Mouse (Mus musculus) macrophage (primary cell): ENCODE data around the gene Mc1r. TPM values are rescaled to one million over a fixed set of nuclear protein-coding genes. Genes with fewer than 3 reads are reported as not detected.

Experiments
- polyA plus RNA-seq: library from polyadenylated mRNA; stranded (reverse); fragments of 250-400 nt; gene quantifications from 3 replicates; pipeline ENCODE4 v1.2.4, GENCODE M21; 2018; ENCODE audit warnings: inconsistent platforms

The Mc1r gene
- polyA plus RNA-seq, 1 experiment from 2014 or later, result not detected

Other genes starting within 250 kb of the Mc1r start
- gene Sult5a1, start 248.8 kb upstream of the Mc1r start, polyA plus RNA-seq, result not detected in 3 replicates
- not detected in 3 replicates for gene Dpep1, start 220.9 kb upstream of the Mc1r start, polyA plus RNA-seq
- 35.0 to 103 TPM (median 101 TPM) in 3 replicates for gene Chmp1a, start 194.3 kb upstream of the Mc1r start, polyA plus RNA-seq
- gene Spata33, start 194.3 kb upstream of the Mc1r start, polyA plus RNA-seq, result 0.27 to 1.4 TPM (median 0.40 TPM) in 3 replicates
- gene Cdk10, start 182.3 kb upstream of the Mc1r start, polyA plus RNA-seq, result 13.9 to 19.0 TPM (median 17.2 TPM) in 3 replicates
- 2.4 to 3.9 TPM (median 2.8 TPM) in 3 replicates for gene Spata2l, start 170.9 kb upstream of the Mc1r start, polyA plus RNA-seq
- 9.8 to 12.0 TPM (median 11.1 TPM) in 3 replicates for gene Zfp276, start 152.9 kb upstream of the Mc1r start, polyA plus RNA-seq
- 10.8 to 15.8 TPM (median 14.7 TPM) in 3 replicates for gene Vps9d1, start 152.8 kb upstream of the Mc1r start, polyA plus RNA-seq
- gene Fanca, start 88.5 kb upstream of the Mc1r start, polyA plus RNA-seq, result 1.4 to 7.1 TPM (median 4.2 TPM) in 3 replicates
- not detected in 3 replicates for gene Spire2, start 74.4 kb upstream of the Mc1r start, polyA plus RNA-seq
- 120 to 135 TPM (median 125 TPM) in 3 replicates for gene Tcf25, start 33.4 kb upstream of the Mc1r start, polyA plus RNA-seq
- 0.14 TPM in 1 of 3 replicates, not detected in the others for gene Tubb3, start 4.3 kb downstream of the Mc1r start, polyA plus RNA-seq
- gene Def8, start 16.4 kb downstream of the Mc1r start, polyA plus RNA-seq, result 10.3 to 15.7 TPM (median 13.9 TPM) in 3 replicates
- 17.0 to 28.3 TPM (median 19.3 TPM) in 3 replicates for gene Afg3l1, start 70.8 kb downstream of the Mc1r start, polyA plus RNA-seq
- not detected in 3 replicates for gene Dbndd1, start 108.4 kb downstream of the Mc1r start, polyA plus RNA-seq
- 16.7 to 41.8 TPM (median 18.2 TPM) in 3 replicates for gene Gas8, start 111.7 kb downstream of the Mc1r start, polyA plus RNA-seq
- 1.3 to 2.2 TPM (median 1.3 TPM) in 3 replicates for gene Rhou, start 246.8 kb downstream of the Mc1r start, polyA plus RNA-seq